Mouse (Mus musculus) midbrain, postnatal 0 days (tissue): Measurements from ENCODE around the gene Adprm. TPM values are rescaled to one million over a fixed set of nuclear protein-coding genes. Genes with fewer than 3 reads are reported as not detected.

Experiments used
- ATAC-seq: fragments of 200-750 bp; cut with Nextera tagmentation; 2 replicates; pipeline ENCODE4 v1.8.0; 2017; ENCODE audit warnings: moderate number of reproducible peaks, mild to moderate bottlenecking, moderate TSS enrichment, moderate library complexity; ENCODE audit not compliant: low FRiP score
- DNase-seq: peaks from one replicate; pipeline ENCODE4 v3.0.0-alpha.2; 2015; ENCODE audit warnings: low spot score
- H3K27ac ChIP-seq: fragments of 300-500 bp; sonication (generic); 2 replicates; pipeline ENCODE4 v1.5.1; 2014; ENCODE audit warnings: low read depth, mild to moderate bottlenecking, low read length, mixed read lengths
- H3K27me3 ChIP-seq: fragments of 300-500 bp; sonication (generic); 2 replicates; pipeline ENCODE4 v1.6.1; 2014; ENCODE audit warnings: low read length, control low read depth, mixed read lengths; ENCODE audit not compliant: insufficient read depth
- H3K36me3 ChIP-seq: fragments of 300-500 bp; sonication (generic); 2 replicates; pipeline ENCODE4 v1.6.1; 2014; ENCODE audit warnings: low read length, control low read depth, mixed read lengths; ENCODE audit not compliant: insufficient read depth
- H3K4me1 ChIP-seq: fragments of 300-500 bp; sonication (generic); 2 replicates; pipeline ENCODE4 v1.6.1; 2014; ENCODE audit warnings: mild to moderate bottlenecking, control low read depth, antibody characterized with exemption, low read length, mixed read lengths; ENCODE audit not compliant: insufficient read depth
- H3K4me2 ChIP-seq: fragments of 300-500 bp; sonication (generic); 2 replicates; pipeline ENCODE4 v1.6.1; 2014; ENCODE audit warnings: low read depth, mild to moderate bottlenecking, low read length, mixed read lengths; ENCODE audit not compliant: poor library complexity, severe bottlenecking
- H3K4me3 ChIP-seq: fragments of 300-500 bp; sonication (generic); 2 replicates; pipeline ENCODE4 v1.5.1; 2014; ENCODE audit warnings: low read depth, mild to moderate bottlenecking, low read length, moderate library complexity
- H3K9ac ChIP-seq: fragments of 300-500 bp; sonication (generic); replicated peaks from 2 replicates; pipeline ENCODE4 v1.6.1; 2014; ENCODE audit warnings: mild to moderate bottlenecking, low read length, moderate library complexity, mixed read lengths; ENCODE audit not compliant: poor library complexity, severe bottlenecking
- H3K9me3 ChIP-seq: fragments of 300-500 bp; sonication (generic); 2 replicates; pipeline ENCODE4 v1.6.1; 2016; ENCODE audit warnings: low read length, control low read depth
- CTCF ChIP-seq: IDR thresholded peaks from 2 replicates; pipeline ENCODE4 v1.5.1; 2016; ENCODE audit warnings: antibody characterized with exemption, mild to moderate bottlenecking
- WGBS: fragments of 180-500 bp; shearing (Covaris S2); extraction: QIAGEN DNeasy Blood & Tissue Kit; methylation state at CpG from one replicate; pipeline ENCODE4 v1.1.7; 2014; 5-methylcytosine and 5-hydroxymethylcytosine counted together
- polyA plus RNA-seq: library from polyadenylated mRNA; unstranded; fragments of >200 nt; fragmentation: Nextera tagmentation; extraction: Ambion mirVana; gene quantifications from 2 replicates; pipeline ENCODE4 v1.2.1, GENCODE M21; 2015
- total RNA-seq: library from RNA; depleted of rRNA; stranded (reverse); fragments of >200 nt; gene quantifications from 2 replicates; pipeline ENCODE4 v1.2.3, GENCODE M21; 2014

Gene Adprm
- total and polyA plus RNA-seq, 2 experiments from 2014 or later: 25.9 to 28.6 TPM

- DNase-seq: peak; percentile 92
- TF ChIP-seq CTCF: peak; percentile 88
- no peaks in the 10 kb centered on the region for H3K9me3 ChIP-seq
- H3K36me3 ChIP-seq: no peaks in the 10 kb centered on the region
- no peaks in the 10 kb centered on the region for H3K4me1 ChIP-seq
- no peak overlapping the region for H3K4me2 ChIP-seq
- H3K27me3 ChIP-seq: 0 out of 2 replicates have a peak, but pooled peaks cover 7% of the 10 kb centered on the region
- no peak overlapping the region for H3K4me3 ChIP-seq
- 6% methylated on average over 6 of the region's 6 CpGs for WGBS
- no peak overlapping the region for H3K9ac ChIP-seq
- no peak overlapping the region for H3K27ac ChIP-seq
- ATAC-seq: no peak
Observed at GRCm38 (mm10) chr11:67085489-67085888, 33.1 kb upstream of the Adprm start.

GRCm38 (mm10) chr11:67083712-67084340 lies 31.4 kb upstream of the Adprm start:
- no peak overlapping the region for H3K9ac ChIP-seq
- no peak overlapping the region for H3K4me2 ChIP-seq
- DNase-seq: no peak
- TF ChIP-seq CTCF: peak; percentile 20; the same call in 1 of the 2 replicates
- H3K4me3 ChIP-seq: no peak overlapping the region
- 38% methylated on average over 32 of the region's 32 CpGs for WGBS
- no peak for ATAC-seq
- no peak overlapping the region for H3K27ac ChIP-seq
- H3K4me1 ChIP-seq: no peaks in the 10 kb centered on the region
- H3K36me3 ChIP-seq: no peaks in the 10 kb centered on the region
- H3K27me3 ChIP-seq: 0 out of 2 replicates have a peak, but pooled peaks cover 7% of the 10 kb centered on the region
- H3K9me3 ChIP-seq: no peaks in the 10 kb centered on the region

DNA sequence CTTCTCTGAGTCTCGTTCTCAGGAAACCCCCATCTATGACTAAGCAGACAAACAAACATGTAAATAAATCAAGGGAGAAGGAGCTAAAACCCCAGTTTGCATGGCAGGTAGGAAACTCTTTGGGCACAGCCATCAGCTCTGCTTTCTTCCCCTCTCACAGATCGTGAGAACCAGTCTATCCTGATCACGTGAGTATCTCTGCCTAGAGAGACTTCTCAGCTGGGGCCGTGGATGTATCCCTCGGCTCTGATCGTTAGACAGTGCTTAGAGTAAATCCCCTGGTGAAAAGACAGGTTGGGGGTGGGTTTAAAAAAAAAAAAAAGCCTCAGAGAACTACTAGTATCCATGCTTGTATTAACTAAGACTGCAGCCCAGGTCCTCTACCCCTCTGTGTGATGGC lies 30.8 kb upstream of the Adprm start:
- no peak overlapping the region for H3K4me3 ChIP-seq
- H3K27ac ChIP-seq: no peak overlapping the region
- ATAC-seq (no peak), DNase-seq (no peak)
- H3K4me1 ChIP-seq: no peaks in the 10 kb centered on the region
- no peaks in the 10 kb centered on the region for H3K9me3 ChIP-seq
- H3K27me3 ChIP-seq: 0 out of 2 replicates have a peak, but pooled peaks cover 7% of the 10 kb centered on the region
- no peak for TF ChIP-seq CTCF
- whole genome bisulfite sequencing: 59% methylated on average over 6 of the region's 6 CpGs
- no peak overlapping the region for H3K4me2 ChIP-seq
- H3K9ac ChIP-seq: no peak overlapping the region
- no peaks in the 10 kb centered on the region for H3K36me3 ChIP-seq

DNA sequence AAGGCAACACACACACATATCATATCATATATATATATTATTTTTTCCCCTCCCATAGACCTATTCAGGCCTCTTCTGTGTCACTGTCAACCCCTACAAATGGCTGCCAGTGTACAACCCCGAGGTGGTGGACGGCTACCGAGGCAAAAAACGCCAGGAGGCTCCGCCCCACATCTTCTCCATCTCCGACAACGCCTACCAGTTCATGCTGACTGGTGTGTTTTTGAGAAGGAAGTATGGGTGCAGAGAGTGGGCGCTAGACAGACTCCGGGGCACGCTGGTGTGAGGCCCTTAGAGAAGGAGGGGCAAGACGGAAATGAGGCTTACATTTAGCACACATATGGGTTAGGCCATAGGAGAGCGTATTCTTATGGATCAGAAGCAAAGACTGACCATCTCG lies 30.4 kb upstream of the Adprm start:
- ATAC-seq (no peak), DNase-seq (no peak)
- WGBS: 85% methylated on average over 13 of the region's 13 CpGs
- no peaks in the 10 kb centered on the region for H3K9me3 ChIP-seq
- H3K4me3 ChIP-seq: no peak overlapping the region
- 0 out of 2 replicates have a peak, but pooled peaks cover 7% of the 10 kb centered on the region for H3K27me3 ChIP-seq
- H3K9ac ChIP-seq: no peak overlapping the region
- no peaks in the 10 kb centered on the region for H3K36me3 ChIP-seq
- no peak overlapping the region for H3K27ac ChIP-seq
- H3K4me1 ChIP-seq: no peaks in the 10 kb centered on the region
- H3K4me2 ChIP-seq: no peak overlapping the region
- no peak for TF ChIP-seq CTCF

DNA sequence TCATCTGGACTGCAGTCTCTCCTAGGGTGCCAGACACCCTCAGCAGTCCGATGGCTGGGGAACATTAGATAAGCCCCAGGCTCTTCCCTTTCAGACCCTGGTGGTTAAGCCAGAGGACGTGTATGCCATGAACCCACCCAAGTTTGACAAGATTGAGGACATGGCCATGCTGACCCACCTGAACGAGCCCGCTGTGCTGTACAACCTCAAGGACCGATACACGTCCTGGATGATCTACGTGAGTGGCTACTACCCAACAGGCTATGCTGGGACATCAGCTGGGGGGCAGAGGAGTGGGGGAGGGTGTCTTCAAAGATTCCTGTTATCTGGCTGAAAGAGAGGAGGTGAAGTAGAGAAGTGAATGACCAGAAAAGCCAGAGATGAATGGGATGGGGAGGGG lies 29.8 kb upstream of the Adprm start:
- no peak overlapping the region for H3K4me2 ChIP-seq
- H3K4me1 ChIP-seq: no peaks in the 10 kb centered on the region
- 90% methylated on average over 7 of the region's 7 CpGs for WGBS
- no peak for TF ChIP-seq CTCF
- DNase-seq (no peak), ATAC-seq (no peak)
- no peak overlapping the region for H3K4me3 ChIP-seq
- H3K36me3 ChIP-seq: no peaks in the 10 kb centered on the region
- H3K9ac ChIP-seq: no peak overlapping the region
- H3K27me3 ChIP-seq: 0 out of 2 replicates have a peak, but pooled peaks cover 7% of the 10 kb centered on the region
- no peak overlapping the region for H3K27ac ChIP-seq
- no peaks in the 10 kb centered on the region for H3K9me3 ChIP-seq

- no peak overlapping the region for H3K9ac ChIP-seq
- 0 out of 2 replicates have a peak, but pooled peaks cover 7% of the 10 kb centered on the region for H3K27me3 ChIP-seq
- DNase-seq (no peak), ATAC-seq (no peak)
- WGBS: 8% methylated on average over 10 of the region's 11 CpGs
- H3K9me3 ChIP-seq: no peaks in the 10 kb centered on the region
- H3K27ac ChIP-seq: no peak overlapping the region
- no peak overlapping the region for H3K4me3 ChIP-seq
- H3K4me2 ChIP-seq: no peak overlapping the region
- TF ChIP-seq CTCF: no peak
- no peaks in the 10 kb centered on the region for H3K4me1 ChIP-seq
- no peaks in the 10 kb centered on the region for H3K36me3 ChIP-seq
Observed at GRCm38 (mm10) chr11:67081125-67081649, 28.8 kb upstream of the Adprm start.
